Mouse (Mus musculus): ENCODE measurements around the gene Clpb. TPM values are rescaled to one million over a fixed set of nuclear protein-coding genes. Genes with fewer than 3 reads are reported as not detected.

Gene Clpb
- polyA plus RNA-seq (2012; rRNA removed): 8.3 and 8.9 TPM in 2 replicates

GRCm38 (mm10) chr7:101663514-101664159, at the start of gene Clpb:
TSS of gene Clpb (plus strand) at chr7:101663633.

GRCm38 (mm10) chr7:101817861-101818401, 154.5 kb downstream of the Clpb start, which contains the start of gene Phox2a:
TSS of gene Phox2a (plus strand) at chr7:101818313.

DNA sequence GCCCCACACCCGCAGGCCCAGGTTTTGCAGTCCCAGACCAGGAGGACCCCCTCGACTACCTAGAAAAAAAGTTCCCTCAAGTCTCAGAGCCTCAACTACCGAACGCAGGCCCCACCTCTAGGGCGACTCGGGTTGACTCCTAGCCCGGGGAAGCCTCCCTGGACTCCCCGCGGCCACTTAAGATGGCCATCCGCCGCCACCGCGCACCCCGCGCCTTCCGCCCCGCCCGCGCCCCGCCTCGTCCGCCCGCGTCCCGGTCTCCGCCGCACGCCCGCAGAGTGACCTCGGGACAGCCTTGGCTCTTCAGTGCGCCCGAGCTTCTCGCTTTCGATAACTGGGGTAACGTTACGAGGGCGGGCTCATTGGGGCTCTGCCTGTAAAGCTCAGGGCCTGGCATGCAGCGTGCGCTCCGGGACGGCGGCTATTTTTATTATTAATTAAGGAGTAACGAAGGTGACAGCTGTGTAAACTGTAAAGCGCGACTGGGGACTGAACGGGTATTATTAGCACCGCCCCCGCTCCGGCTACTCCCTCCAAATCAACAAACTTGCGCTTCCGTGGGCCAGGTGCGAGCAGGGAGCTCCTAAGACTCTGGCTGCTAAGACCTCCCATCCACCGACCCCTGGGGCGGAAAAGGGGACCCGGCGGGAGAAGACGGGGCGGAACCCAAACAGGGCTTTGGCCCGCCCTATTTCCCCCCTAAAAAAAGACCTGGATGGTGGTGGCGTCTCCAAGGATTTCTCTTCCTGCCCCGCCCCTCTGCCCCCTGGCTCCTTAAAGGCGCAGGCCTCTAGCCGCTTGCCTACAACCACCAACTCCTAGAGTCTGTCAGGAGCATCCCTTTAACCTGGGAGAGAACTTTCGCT, 174.4 kb downstream of the Clpb start, which contains the start of gene Inppl1:
TSS of gene Inppl1 (minus strand) at position 624 of the 866 bp plus-strand sequence.

Other genes starting within 250 kb of the Clpb start
- gene Pde2a, start 241.9 kb upstream of the Clpb start, polyA plus RNA-seq (2012; rRNA removed): 2.5 and 3.2 TPM in 2 replicates
- 0.05 and 0.08 TPM in 2 replicates for gene Art2b, start 78.0 kb upstream of the Clpb start, polyA plus RNA-seq (2012; rRNA removed)
- not detected in 2 replicates for gene Phox2a, start 154.7 kb downstream of the Clpb start, polyA plus RNA-seq (2012; rRNA removed)
- 4.6 TPM in 2 replicates for gene Inppl1, start 174.6 kb downstream of the Clpb start, polyA plus RNA-seq (2012; rRNA removed)
- gene Folr2, start 193.6 kb downstream of the Clpb start, polyA plus RNA-seq (2012; rRNA removed): 7.9 and 8.4 TPM in 2 replicates
- gene Anapc15, start 200.1 kb downstream of the Clpb start, polyA plus RNA-seq (2012; rRNA removed): 59.8 and 64.5 TPM in 2 replicates
- 0.18 and 0.37 TPM in 2 replicates for gene Folr1, start 207.2 kb downstream of the Clpb start, polyA plus RNA-seq (2012; rRNA removed)
- 58.7 and 64.3 TPM in 2 replicates for gene Lamtor1, start 242.3 kb downstream of the Clpb start, polyA plus RNA-seq (2012; rRNA removed)
- 0.11 and 0.12 TPM in 2 replicates for gene Tomt, start 242.7 kb downstream of the Clpb start, polyA plus RNA-seq (2012; rRNA removed)